Mouse (Mus musculus): ENCODE data around the gene Cep131.

DNA sequence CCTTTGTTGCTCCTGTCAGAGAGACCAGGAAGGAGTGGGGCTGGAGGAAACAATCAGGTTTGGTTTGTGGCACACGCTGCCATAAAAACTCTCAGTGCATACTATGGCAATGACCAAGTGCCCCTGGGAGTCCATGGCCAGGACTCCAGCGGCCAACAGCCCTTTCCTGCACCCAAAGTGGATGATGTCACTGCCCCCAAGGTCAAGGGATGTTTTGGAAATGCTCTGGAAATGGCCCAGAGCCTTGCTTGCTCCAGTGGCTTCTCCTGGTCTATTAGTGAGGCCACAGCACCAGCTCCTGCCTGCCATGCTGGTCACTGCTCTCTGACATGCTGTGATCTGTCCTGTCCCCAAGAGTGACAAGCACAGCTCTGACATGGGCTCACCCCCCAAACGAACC, 10.4 kb downstream of the Cep131 start:
- TF ChIP-seq EP300 (IDR thresholded peaks at IDR 0.05; ENCODE audit: insufficient read depth, low read depth, low read length) (no peak), POLR2A (IDR thresholded peaks at IDR 0.05; ENCODE audit: insufficient read depth, low read length) (no peak), CTCF (IDR thresholded peaks at IDR 0.05; ENCODE audit: low read depth, low read length) (no peak)
